Mouse (Mus musculus) ZHBTc4 (cell line): Measurements from ENCODE around the gene Cish.

Experiments used
- DNase-seq: peaks from one replicate; pipeline ENCODE4 v3.0.0-alpha.2; 2011; ENCODE audit warnings: low read depth, low spot score

Cish gene

GRCm38 (mm10) chr9:107296016-107296040 lies at the start of gene Cish:
TSS of gene Cish (plus strand) at chr9:107296026.
- DNase-seq = no peak

- DNase-seq = peak; percentile 72
Observed at GRCm38 (mm10) chr9:107246170-107246569, 49.7 kb upstream of the Cish start.

- DNase-seq = no peak
Observed at GRCm38 (mm10) chr9:107249154-107249553, 46.7 kb upstream of the Cish start.

- no peak for DNase-seq
Observed at GRCm38 (mm10) chr9:107250416-107251337, 45.1 kb upstream of the Cish start.

GRCm38 (mm10) chr9:107252164-107252563 lies 43.7 kb upstream of the Cish start:
- no peak for DNase-seq

GRCm38 (mm10) chr9:107254476-107254875 lies 41.4 kb upstream of the Cish start:
- no peak for DNase-seq

- no peak for DNase-seq
Observed at GRCm38 (mm10) chr9:107254925-107255324, 40.9 kb upstream of the Cish start.

- peak; percentile 80 for DNase-seq
Observed at GRCm38 (mm10) chr9:107255596-107255995, 40.2 kb upstream of the Cish start.

- DNase-seq = no peak
Observed at GRCm38 (mm10) chr9:107259571-107259970, 36.3 kb upstream of the Cish start.

GRCm38 (mm10) chr9:107260429-107260828 lies 35.4 kb upstream of the Cish start:
- no peak for DNase-seq

- DNase-seq = no peak
Observed at GRCm38 (mm10) chr9:107260836-107261235, 35.0 kb upstream of the Cish start.

- no peak for DNase-seq
Observed at GRCm38 (mm10) chr9:107261792-107262191, 34.0 kb upstream of the Cish start.

GRCm38 (mm10) chr9:107262375-107262774 lies 33.5 kb upstream of the Cish start:
- DNase-seq = no peak

- DNase-seq = no peak
Observed at GRCm38 (mm10) chr9:107263912-107264311, 31.9 kb upstream of the Cish start.

- no peak for DNase-seq
Observed at GRCm38 (mm10) chr9:107264731-107265130, 31.1 kb upstream of the Cish start.

GRCm38 (mm10) chr9:107267028-107267427 lies 28.8 kb upstream of the Cish start:
- DNase-seq = peak; percentile 42

GRCm38 (mm10) chr9:107267721-107268402 lies 28.0 kb upstream of the Cish start:
- no peak for DNase-seq

GRCm38 (mm10) chr9:107269772-107270171 lies 26.1 kb upstream of the Cish start:
- DNase-seq = no peak

GRCm38 (mm10) chr9:107271177-107271938 lies 24.5 kb upstream of the Cish start:
- no peak for DNase-seq

- no peak for DNase-seq
Observed at GRCm38 (mm10) chr9:107272284-107272683, 23.5 kb upstream of the Cish start.

GRCm38 (mm10) chr9:107273184-107273583 lies 22.6 kb upstream of the Cish start:
- no peak for DNase-seq

GRCm38 (mm10) chr9:107274751-107275150 lies 21.1 kb upstream of the Cish start:
- no peak for DNase-seq

GRCm38 (mm10) chr9:107275710-107276109 lies 20.1 kb upstream of the Cish start:
- no peak for DNase-seq
